Mouse (Mus musculus): Measurements from ENCODE around the gene Rapgef4.
A peak's percentile ranks its signal among the peaks of the same experiment; 100 is the strongest.

Rapgef4 gene

DNA sequence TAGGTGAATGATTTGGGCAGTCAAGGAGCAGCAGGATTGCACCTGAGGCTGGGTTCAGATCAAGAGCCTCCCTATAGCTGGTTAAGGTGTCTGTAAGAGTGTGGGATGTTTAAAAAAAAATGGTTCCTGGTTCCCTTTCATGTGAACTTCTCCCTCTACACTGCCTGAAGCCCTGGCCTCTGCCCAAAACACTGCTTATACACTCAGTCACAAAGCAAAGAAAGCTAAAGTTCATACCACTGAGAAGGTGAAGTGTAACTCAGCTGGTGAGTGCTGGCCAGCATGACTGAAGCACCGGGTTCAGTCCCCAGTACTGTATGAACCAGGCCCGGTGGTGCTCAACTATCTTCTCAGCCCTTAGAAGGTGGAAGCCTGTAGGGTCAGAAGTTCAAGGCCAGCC is 218.4 kb downstream of the Rapgef4 start:
- DNase-seq, result no peak

- no peak for DNase-seq
Observed at GRCm38 (mm10) chr2:72201506-72201905, 220.5 kb downstream of the Rapgef4 start.

GRCm38 (mm10) chr2:72202252-72202651 is 221.2 kb downstream of the Rapgef4 start:
- DNase-seq, result no peak

- DNase-seq, result peak; percentile 62 to 78
Observed at GRCm38 (mm10) chr2:72203609-72204008, 222.6 kb downstream of the Rapgef4 start.

DNA sequence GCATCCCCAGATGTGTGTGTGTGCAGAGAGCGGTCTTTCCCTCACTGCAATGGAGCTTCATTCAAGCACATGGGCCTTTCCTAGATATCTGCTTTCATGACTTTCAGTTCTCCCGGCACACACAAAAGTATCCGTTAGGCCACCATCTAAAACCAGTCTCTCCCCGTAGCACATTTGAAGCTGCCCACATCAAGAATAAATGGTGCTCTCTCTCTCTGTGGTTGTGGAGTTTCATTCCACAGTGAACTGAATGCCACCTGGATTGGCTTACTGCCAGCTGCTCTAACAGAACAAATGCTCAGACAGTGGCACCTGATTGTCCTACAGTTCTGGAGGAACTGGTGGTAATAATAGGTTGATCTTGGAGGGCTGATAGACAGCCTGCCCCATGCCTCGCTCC is 224.8 kb downstream of the Rapgef4 start:
- DNase-seq, result peak; percentile 28 to 62

GRCm38 (mm10) chr2:72206530-72207248 is 225.6 kb downstream of the Rapgef4 start:
- DNase-seq, result no peak

GRCm38 (mm10) chr2:72217336-72217735 is 236.3 kb downstream of the Rapgef4 start:
- DNase-seq, result no peak

GRCm38 (mm10) chr2:72219921-72220320 is 238.9 kb downstream of the Rapgef4 start:
- DNase-seq, result peak; percentile 53 to 74

GRCm38 (mm10) chr2:72221283-72221682 is 240.2 kb downstream of the Rapgef4 start:
- no peak for DNase-seq

- no peak for DNase-seq
Observed at GRCm38 (mm10) chr2:72221706-72222105, 240.7 kb downstream of the Rapgef4 start.

GRCm38 (mm10) chr2:72222276-72222675 is 241.2 kb downstream of the Rapgef4 start:
- no peak for DNase-seq

DNA sequence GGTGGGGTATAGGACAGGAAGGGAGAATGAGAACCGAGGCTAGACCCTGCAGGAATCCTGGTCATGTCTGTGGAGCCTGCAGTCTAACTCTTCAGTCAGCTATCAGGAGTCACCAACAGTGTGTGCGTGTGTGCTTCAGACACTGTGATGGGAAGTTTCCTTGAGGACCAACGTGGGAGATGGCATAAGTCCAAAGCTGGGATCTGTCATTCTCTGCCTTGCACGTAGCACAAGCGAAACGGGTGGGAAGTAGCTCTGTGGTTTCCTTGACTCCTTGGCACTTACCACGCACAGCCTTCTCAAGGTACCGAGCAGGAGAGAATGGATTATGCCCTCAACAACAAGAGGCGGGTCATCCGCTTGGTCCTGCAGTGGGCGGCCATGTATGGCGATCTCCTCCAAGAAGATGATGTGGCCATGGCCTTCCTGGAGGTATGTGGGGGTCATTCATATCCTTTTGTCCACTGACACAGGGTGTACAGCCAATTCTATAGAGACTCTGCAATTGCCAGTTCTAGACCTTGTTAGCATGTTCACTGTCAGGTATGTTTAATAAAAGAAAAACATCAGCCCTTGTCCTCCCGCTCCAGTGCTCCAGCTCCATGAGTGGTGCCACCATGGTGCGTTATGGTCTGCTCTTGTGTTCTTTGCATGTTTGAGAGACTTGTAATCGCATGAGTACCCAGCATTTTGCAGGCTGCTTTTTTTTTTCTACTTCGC is 241.9 kb downstream of the Rapgef4 start:
- DNase-seq, result no peak

DNA sequence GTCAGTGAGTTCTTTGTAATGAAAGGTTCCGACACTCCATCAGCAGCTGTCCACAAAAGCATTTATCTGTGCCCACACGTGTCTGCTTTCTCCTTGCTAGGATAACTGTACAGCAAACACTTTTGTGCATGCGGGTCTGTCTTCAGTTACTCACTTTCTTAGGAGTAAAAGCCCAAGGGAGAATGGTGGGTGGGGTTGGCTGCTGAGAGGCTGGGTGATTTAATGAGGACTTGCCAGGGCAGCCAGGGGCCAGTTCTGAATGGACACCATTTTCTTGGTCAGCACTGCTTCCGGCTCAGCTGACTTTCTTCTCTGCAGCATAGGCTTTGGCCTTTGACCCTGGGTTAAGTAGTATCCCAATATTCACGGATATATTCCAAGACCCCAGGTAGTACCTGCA is 242.4 kb downstream of the Rapgef4 start:
- DNase-seq, result no peak

DNA sequence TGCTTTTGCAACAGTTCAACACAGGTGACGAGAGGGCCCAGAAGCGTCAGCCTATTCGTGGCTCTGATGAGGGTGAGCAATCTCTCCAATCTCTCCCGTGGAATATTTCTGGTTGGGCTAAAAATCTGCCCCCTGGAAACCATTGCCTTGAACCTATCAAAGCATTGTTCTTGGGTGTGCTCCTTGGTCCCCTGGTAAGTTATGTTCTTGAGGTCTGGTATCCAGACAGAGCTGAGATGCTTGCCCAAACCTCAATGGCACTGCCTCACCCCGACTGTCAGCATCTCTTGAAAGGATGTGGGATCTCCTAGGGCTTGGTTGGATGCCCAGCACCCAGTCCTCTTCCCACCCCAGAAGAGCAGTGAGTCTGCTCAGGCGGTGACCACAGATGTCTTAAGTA is 245.0 kb downstream of the Rapgef4 start:
- DNase-seq, result no peak

DNA sequence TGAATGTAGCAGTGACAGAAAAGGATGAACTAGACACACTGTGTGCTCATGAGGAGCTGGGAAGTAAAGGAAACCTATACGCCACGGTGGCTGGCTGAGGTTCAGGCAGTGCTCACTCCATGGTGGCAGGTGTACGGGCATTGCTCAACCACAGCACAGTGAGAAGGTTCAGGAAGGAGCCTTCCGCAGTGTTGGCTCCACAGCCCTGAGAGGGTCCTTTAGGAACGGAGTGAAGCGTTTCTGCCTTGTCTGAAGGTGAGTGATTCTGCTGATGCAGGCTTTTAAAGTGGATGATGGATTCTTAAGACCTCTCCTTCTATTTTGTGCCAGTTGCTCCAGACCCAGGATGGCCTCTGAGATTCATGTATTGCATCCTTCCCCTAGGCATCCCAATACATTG is 246.4 kb downstream of the Rapgef4 start:
- DNase-seq, result no peak

- no peak for DNase-seq
Observed at GRCm38 (mm10) chr2:72228881-72229280, 247.8 kb downstream of the Rapgef4 start.

DNA sequence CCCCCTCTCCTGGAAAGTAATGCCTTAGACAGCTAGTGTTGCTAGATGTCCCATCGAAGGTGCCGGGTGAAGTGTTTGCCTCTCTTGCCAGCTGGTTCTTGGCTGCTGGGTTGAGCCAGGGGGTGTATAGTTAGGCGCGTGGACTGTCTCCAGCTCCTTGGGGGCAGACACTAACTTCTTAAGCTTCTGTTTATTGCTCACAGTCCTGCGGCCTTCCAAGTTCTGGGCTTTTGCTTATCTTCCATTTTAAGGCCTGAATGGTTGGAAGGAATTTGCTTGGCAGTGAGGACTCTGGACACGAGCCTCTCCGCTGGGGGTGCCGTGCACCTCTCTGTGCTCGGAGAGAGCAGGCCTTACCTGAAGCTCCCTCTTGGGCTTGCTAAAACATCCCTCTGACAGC is 249.5 kb downstream of the Rapgef4 start:
- no peak for DNase-seq

- DNase-seq, result no peak
Observed at GRCm38 (mm10) chr2:72234085-72234484, 253.0 kb downstream of the Rapgef4 start.

GRCm38 (mm10) chr2:72234943-72235342 is 253.9 kb downstream of the Rapgef4 start:
- DNase-seq, result peak; percentile 65 to 80

- DNase-seq, result peak; percentile 43 to 45
Observed at GRCm38 (mm10) chr2:72235361-72235901, 254.4 kb downstream of the Rapgef4 start.

DNA sequence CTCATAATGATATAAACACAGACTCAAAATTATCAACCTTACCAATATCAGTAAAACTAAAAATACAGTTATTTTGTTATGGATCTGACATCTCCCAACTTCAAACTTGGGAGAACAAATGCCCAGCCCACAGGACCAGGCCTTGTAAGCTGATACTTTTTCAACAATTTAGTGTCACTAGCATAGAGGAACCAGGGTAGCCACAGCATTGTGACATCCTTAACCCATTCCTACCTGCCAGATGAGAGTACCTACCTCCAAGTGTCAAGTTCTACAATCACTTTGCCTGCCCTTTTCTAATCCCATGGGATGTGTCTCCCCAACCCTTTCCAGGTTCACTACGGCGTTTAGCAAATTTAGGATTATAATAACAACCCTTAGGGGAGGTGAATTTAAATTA is 257.4 kb downstream of the Rapgef4 start:
- DNase-seq, result no peak

- DNase-seq, result no peak
Observed at GRCm38 (mm10) chr2:72238925-72239324, 257.9 kb downstream of the Rapgef4 start.

- no peak for DNase-seq
Observed at GRCm38 (mm10) chr2:72239456-72239855, 258.4 kb downstream of the Rapgef4 start.

DNA sequence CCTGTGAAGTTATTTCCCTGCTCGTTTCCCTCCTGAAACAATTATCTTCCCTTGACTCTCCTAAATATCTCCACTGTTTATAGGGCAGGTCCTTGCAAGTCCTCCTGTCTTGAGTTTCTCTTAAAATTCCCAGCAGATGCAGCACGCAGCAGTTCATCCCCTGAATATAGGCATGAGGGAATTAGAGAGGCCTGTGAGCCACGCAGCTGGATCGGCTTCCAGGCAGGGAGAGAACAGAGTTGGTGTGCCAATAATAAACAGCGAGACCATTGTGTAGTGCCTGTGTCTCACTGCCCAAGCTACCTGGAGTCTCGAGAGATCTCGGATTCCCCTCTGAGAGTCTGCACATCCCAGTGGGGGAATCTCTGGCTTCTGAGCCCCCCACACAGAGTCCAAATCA is 259.0 kb downstream of the Rapgef4 start:
- no peak for DNase-seq

All from cerebellum, postnatal 25 days (tissue).